Mouse (Mus musculus): ENCODE measurements at regions not wholly inside any gene's neighbourhood (a gene's known extent, or its start where the extent isn't known, plus 50 kb on each side); places are given as distances from the start of the nearest gene placed in this dataset.
"Not testable (repeated sequence)": the region's sequence is repeated elsewhere in the genome, so short reads cannot be mapped to it uniquely, and the experiment has no call there.

GRCm38 (mm10) chr6:95058017-95058416 is 59.0 kb upstream of the Kbtbd8 start:
- DNase-seq = peak in 1 of 2 experiments; percentile 8

GRCm38 (mm10) chr6:95056222-95056621 is 60.8 kb upstream of the Kbtbd8 start:
- no peak for DNase-seq

- DNase-seq = no peak
Observed at GRCm38 (mm10) chr6:95053717-95054382, 63.2 kb upstream of the Kbtbd8 start.

GRCm38 (mm10) chr6:95041351-95041750 is 75.7 kb upstream of the Kbtbd8 start:
- not testable (repeated sequence) for DNase-seq

GRCm38 (mm10) chr6:95024239-95024638 is 92.8 kb upstream of the Kbtbd8 start:
- no peak for DNase-seq

GRCm38 (mm10) chr6:95021724-95022123 is 95.3 kb upstream of the Kbtbd8 start:
- DNase-seq = no peak

- DNase-seq = no peak
Observed at GRCm38 (mm10) chr6:95017911-95018310, 99.1 kb upstream of the Kbtbd8 start.

- DNase-seq = no peak
Observed at GRCm38 (mm10) chr6:95017484-95017883, 99.6 kb upstream of the Kbtbd8 start.

- no peak for DNase-seq
Observed at GRCm38 (mm10) chr6:95013096-95013495, 103.9 kb upstream of the Kbtbd8 start.

GRCm38 (mm10) chr6:95006485-95006884 is 110.6 kb upstream of the Kbtbd8 start:
- no peak for DNase-seq

- DNase-seq = no peak
Observed at GRCm38 (mm10) chr6:95003716-95004115, 113.3 kb upstream of the Kbtbd8 start.

- no peak for DNase-seq
Observed at GRCm38 (mm10) chr6:94999562-94999961, 117.5 kb upstream of the Kbtbd8 start.

GRCm38 (mm10) chr6:94999002-94999401 is 118.0 kb upstream of the Kbtbd8 start:
- DNase-seq = no peak

- DNase-seq = no peak
Observed at GRCm38 (mm10) chr6:94998371-94998770, 118.7 kb upstream of the Kbtbd8 start.

- DNase-seq = no peak
Observed at GRCm38 (mm10) chr6:94994376-94994775, 122.7 kb upstream of the Kbtbd8 start.

- no peak for DNase-seq
Observed at GRCm38 (mm10) chr6:94987427-94987826, 129.6 kb upstream of the Kbtbd8 start.

GRCm38 (mm10) chr6:94986346-94986745 is 130.7 kb upstream of the Kbtbd8 start:
- peak in 1 of 2 experiments; percentile 26 for DNase-seq

GRCm38 (mm10) chr6:94984411-94984895 is 132.6 kb upstream of the Kbtbd8 start:
- DNase-seq = no peak

GRCm38 (mm10) chr6:94968683-94969082 is 148.4 kb upstream of the Kbtbd8 start:
- DNase-seq = no peak

GRCm38 (mm10) chr6:94966962-94967361 is 150.1 kb upstream of the Kbtbd8 start:
- DNase-seq = no peak

GRCm38 (mm10) chr6:94963204-94963603 is 153.8 kb upstream of the Kbtbd8 start:
- DNase-seq = no peak

- DNase-seq = no peak
Observed at GRCm38 (mm10) chr6:94962411-94963087, 154.5 kb upstream of the Kbtbd8 start.

- DNase-seq = no peak
Observed at GRCm38 (mm10) chr6:94961821-94962220, 155.2 kb upstream of the Kbtbd8 start.

GRCm38 (mm10) chr6:94957990-94958389 is 159.1 kb upstream of the Kbtbd8 start:
- no peak for DNase-seq
